Mouse (Mus musculus): Measurements from ENCODE around the gene Malsu1.

Malsu1 gene

GRCm38 (mm10) chr6:49073304-49074116, at the start of gene Malsu1:
Malsu1 (plus strand) TSS chr6:49073795.
- in situ Hi-C loops (cut with MboI; ENCODE audit: low pct_unique_long_range_greater_than_20kb in 1 of 2, low sequenced_read_pairs in 2 of 2, unreplicated experiment in 1 of 2) = loop anchor here in 1 of 2 experiments (25.0 kb wide), 1 partner anchor 289 kb away; the partner anchor contains the start of gene Fam221a

DNA sequence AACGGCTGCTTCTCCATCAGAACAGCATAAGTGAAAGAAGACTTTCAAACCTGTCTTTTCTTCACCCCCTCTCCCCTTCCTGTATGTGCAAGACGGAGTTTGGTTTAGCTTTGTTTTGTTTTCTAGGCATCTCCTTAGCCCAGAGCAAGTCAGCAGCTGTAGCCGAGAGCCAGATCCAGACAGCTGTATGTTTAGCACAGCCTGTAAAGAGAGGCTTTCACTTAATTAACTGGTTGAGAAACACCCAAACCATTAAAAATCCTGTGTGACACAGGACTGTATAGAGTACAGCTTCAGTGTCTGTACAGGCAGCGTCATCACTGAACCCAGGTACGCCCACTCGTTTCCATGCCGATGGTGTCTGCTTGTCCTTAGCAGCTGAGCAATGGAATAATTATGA, 48.3 kb upstream of the Malsu1 start:
- in situ Hi-C loops (cut with MboI; ENCODE audit: low pct_unique_long_range_greater_than_20kb in 1 of 2, low sequenced_read_pairs in 2 of 2, unreplicated experiment in 1 of 2) = no loop called here

DNA sequence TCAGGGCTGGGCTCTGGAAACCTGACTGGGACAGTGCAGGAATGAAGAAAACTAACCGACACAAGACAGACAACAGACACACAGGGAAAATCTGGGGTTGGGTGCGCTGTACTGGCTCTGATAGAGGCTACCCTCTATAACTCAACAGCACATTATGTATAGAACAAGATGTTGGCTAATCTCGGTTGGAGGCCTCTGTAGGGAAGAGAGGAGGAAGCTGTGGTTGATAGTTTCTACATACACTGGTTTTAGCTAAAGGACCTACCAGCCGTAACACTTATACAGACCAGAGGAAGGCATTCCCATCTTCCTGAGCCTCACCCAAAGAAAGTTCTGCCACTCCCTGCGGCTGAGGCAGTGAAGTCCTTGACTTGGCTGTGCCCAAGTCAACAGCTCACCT, 47.1 kb upstream of the Malsu1 start:
- in situ Hi-C loops (cut with MboI; ENCODE audit: low pct_unique_long_range_greater_than_20kb in 1 of 2, low sequenced_read_pairs in 2 of 2, unreplicated experiment in 1 of 2) = no loop called here

DNA sequence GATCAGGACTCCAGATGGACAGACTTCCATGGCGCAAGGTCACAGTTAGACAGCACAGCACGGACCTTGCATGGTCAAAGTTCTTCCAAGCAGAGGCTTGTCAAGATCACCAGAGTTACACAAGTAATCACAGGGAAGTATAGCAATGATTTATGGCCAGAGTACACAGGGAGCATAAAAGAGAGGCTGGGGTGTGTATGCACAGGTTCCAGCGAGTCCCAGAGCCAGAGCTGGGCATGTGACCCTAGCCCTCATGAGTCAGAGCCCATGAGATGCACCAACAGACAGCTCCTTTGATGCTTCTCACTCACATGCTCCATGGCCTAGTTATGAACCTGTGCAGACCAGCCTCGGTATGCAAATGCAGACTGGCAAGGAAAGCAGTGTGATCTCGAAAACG, 45.6 kb upstream of the Malsu1 start:
- in situ Hi-C loops (cut with MboI; ENCODE audit: low pct_unique_long_range_greater_than_20kb in 1 of 2, low sequenced_read_pairs in 2 of 2, unreplicated experiment in 1 of 2) = no loop called here

DNA sequence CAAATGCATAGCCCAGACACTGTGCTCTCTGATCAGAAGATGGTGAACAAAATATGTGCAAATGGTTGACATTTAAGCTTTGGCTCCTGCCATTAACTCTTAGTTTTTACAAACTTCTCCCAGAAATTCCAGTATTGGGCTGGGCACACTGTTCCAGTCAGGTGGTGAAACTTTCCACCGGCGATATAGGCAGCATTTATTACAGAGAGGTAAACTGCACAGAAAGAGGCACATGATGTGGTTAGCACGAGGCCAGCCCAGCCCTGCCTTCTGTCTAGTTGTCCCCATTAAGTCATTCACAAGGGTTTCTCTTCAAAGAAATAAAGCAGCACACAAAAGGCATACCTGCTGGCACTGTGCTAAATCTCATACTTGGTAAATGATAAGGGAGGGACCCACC, 44.9 kb upstream of the Malsu1 start:
- in situ Hi-C loops (cut with MboI; ENCODE audit: low pct_unique_long_range_greater_than_20kb in 1 of 2, low sequenced_read_pairs in 2 of 2, unreplicated experiment in 1 of 2) = no loop called here

GRCm38 (mm10) chr6:49031230-49031629, 42.4 kb upstream of the Malsu1 start:
- in situ Hi-C loops (cut with MboI; ENCODE audit: low pct_unique_long_range_greater_than_20kb in 1 of 2, low sequenced_read_pairs in 2 of 2, unreplicated experiment in 1 of 2) = loop anchor here in 1 of 2 experiments (10.0 kb wide), 1 partner anchor 324 kb away; no protein-coding TSS in a partner anchor

DNA sequence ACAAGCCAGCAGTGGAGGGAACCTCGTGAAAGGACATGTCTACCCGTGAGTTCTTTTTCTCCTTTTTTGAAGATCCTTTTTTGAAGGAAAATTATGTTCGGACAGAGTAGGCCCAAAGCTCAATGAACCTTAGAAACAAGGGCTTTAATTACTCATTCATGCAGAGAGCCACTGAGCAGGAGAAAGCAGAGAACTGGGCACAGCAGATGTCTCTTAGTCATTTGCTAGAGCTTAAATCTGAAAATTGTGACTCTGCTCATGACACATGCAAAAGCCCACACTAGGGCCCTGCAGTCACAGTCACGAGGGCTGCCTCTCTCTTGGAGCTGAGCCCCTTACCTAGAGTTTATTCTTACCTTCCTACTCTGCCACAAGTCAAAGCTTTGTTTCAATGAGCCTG, 40.8 kb upstream of the Malsu1 start:
- in situ Hi-C loops (cut with MboI; ENCODE audit: low pct_unique_long_range_greater_than_20kb in 1 of 2, low sequenced_read_pairs in 2 of 2, unreplicated experiment in 1 of 2) = loop anchor here in 1 of 2 experiments (10.0 kb wide), 1 partner anchor 322 kb away; no protein-coding TSS in a partner anchor

GRCm38 (mm10) chr6:49036275-49037267, 37.0 kb upstream of the Malsu1 start, which contains the start of gene Gpnmb:
Gpnmb (plus strand) TSS chr6:49036546.
- in situ Hi-C loops (cut with MboI; ENCODE audit: low pct_unique_long_range_greater_than_20kb in 1 of 2, low sequenced_read_pairs in 2 of 2, unreplicated experiment in 1 of 2) = loop anchor here in 1 of 2 experiments (10.0 kb wide), 1 partner anchor 318 kb away; no protein-coding TSS in a partner anchor

GRCm38 (mm10) chr6:49037268-49037662, 36.3 kb upstream of the Malsu1 start:
- in situ Hi-C loops (cut with MboI; ENCODE audit: low pct_unique_long_range_greater_than_20kb in 1 of 2, low sequenced_read_pairs in 2 of 2, unreplicated experiment in 1 of 2) = loop anchor here in 1 of 2 experiments (10.0 kb wide), 1 partner anchor 318 kb away; no protein-coding TSS in a partner anchor

GRCm38 (mm10) chr6:49039470-49040180, 34.0 kb upstream of the Malsu1 start:
- in situ Hi-C loops (cut with MboI; ENCODE audit: low pct_unique_long_range_greater_than_20kb in 1 of 2, low sequenced_read_pairs in 2 of 2, unreplicated experiment in 1 of 2) = loop anchor here in 1 of 2 experiments (10.0 kb wide), 1 partner anchor 315 kb away; no protein-coding TSS in a partner anchor

DNA sequence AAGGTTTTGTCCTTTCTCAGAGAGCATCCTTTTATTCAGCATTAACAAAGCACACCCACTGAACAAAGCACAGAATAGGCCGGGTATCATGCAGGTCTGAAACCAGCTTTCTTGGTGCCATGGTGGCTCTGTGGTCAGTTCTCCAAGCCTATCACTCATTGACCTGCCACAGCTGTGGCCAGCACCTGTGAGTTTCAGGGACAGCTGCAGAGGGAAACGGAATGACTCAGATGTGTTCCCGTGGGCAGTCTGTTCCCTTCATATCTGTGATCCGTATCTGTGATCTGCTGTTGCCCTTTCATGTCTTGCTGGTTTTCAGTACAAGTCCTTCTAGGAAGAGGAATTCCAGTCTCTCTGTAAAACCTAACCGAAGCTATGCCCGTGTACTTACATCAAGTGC, 27.1 kb upstream of the Malsu1 start:
- in situ Hi-C loops (cut with MboI; ENCODE audit: low pct_unique_long_range_greater_than_20kb in 1 of 2, low sequenced_read_pairs in 2 of 2, unreplicated experiment in 1 of 2) = no loop called here

- in situ Hi-C loops (cut with MboI; ENCODE audit: low pct_unique_long_range_greater_than_20kb in 1 of 2, low sequenced_read_pairs in 2 of 2, unreplicated experiment in 1 of 2) = no loop called here
Measured at GRCm38 (mm10) chr6:49046976-49047375, 26.6 kb upstream of the Malsu1 start.

DNA sequence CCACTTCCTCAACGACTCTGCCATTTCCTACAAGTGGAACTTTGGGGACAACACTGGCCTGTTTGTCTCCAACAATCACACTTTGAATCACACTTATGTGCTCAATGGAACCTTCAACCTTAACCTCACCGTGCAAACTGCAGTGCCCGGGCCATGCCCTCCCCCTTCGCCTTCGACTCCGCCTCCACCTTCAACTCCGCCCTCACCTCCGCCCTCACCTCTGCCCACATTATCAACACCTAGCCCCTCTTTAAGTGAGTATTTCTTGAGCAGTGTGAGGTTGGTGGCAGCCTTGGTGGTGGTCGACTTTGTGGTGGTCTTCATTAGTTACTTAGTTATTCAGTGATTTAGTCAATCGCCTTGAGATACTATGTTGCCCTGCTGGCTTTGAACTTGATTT, 25.7 kb upstream of the Malsu1 start:
- in situ Hi-C loops (cut with MboI; ENCODE audit: low pct_unique_long_range_greater_than_20kb in 1 of 2, low sequenced_read_pairs in 2 of 2, unreplicated experiment in 1 of 2) = no loop called here

DNA sequence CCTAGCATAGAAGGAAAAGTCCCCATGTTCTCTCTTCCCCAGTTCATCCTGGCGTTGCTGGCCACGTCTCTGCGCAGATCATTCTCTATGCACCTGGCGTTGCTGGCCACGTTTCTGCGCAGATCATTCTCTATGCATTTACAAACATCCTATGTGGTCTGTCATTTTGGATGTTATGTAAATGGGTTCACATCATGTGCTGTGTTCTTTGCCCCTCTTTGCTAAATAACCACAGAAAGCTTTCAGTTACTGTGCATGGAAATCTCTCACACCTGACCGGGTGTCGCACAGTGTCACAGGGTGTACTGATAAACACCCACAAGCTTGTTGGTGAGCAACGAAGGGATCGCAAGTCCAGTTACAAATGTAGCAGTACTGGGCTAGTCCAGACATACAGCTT, 25.2 kb upstream of the Malsu1 start:
- in situ Hi-C loops (cut with MboI; ENCODE audit: low pct_unique_long_range_greater_than_20kb in 1 of 2, low sequenced_read_pairs in 2 of 2, unreplicated experiment in 1 of 2) = no loop called here

GRCm38 (mm10) chr6:49050677-49051410, 22.8 kb upstream of the Malsu1 start:
- in situ Hi-C loops (cut with MboI; ENCODE audit: low pct_unique_long_range_greater_than_20kb in 1 of 2, low sequenced_read_pairs in 2 of 2, unreplicated experiment in 1 of 2) = loop anchor here in 1 of 2 experiments (25.0 kb wide), 1 partner anchor 311 kb away; the partner anchor contains the start of gene Fam221a

GRCm38 (mm10) chr6:49052191-49052590, 21.4 kb upstream of the Malsu1 start:
- in situ Hi-C loops (cut with MboI; ENCODE audit: low pct_unique_long_range_greater_than_20kb in 1 of 2, low sequenced_read_pairs in 2 of 2, unreplicated experiment in 1 of 2) = loop anchor here in 1 of 2 experiments (25.0 kb wide), 1 partner anchor 310 kb away; the partner anchor contains the start of gene Fam221a

DNA sequence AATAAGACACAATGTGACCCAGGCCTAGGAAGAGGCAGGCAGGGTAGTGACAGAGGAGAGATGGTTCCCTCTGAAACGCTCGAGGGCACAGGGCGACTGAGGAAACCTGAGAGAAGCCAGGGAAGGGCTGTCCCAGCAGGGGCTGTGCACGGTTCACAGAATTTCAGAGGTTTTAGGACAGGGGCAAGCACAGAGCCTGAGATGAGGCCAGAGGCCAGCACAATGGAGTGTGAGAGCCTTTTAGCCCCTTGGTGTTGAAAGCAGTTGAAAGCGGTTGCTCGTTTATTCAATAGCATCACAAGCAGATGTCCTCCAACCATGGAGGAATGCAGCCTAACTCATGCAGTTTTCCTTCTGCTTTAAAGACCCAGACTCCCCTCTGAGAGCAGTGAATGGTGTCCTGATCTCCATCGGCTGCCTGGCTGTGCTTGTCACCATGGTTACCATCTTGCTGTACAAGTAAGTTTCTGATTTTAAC, 18.3 kb upstream of the Malsu1 start:
- in situ Hi-C loops (cut with MboI; ENCODE audit: low pct_unique_long_range_greater_than_20kb in 1 of 2, low sequenced_read_pairs in 2 of 2, unreplicated experiment in 1 of 2) = loop anchor here in 1 of 2 experiments (25.0 kb wide), 1 partner anchor 307 kb away; the partner anchor contains the start of gene Fam221a
